Mouse (Mus musculus) MEL (cell line): ENCODE measurements around the gene Ifngr2. TPM values are rescaled to one million over a fixed set of nuclear protein-coding genes. Genes with fewer than 3 reads are reported as not detected.
A peak's percentile ranks its signal among the peaks of the same experiment; 100 is the strongest.

ENCODE experiments used
- DNase-seq: peaks from one replicate; pipeline ENCODE4 v3.0.0; 2011; ENCODE audit warnings: low read depth, low spot score
- H3K27ac ChIP-seq: 2 replicates; pipeline ENCODE4 v1.5.1; 2012; ENCODE audit warnings: low read depth, mild to moderate bottlenecking, control low read depth, low read length, moderate library complexity; ENCODE audit not compliant: control insufficient read depth
- H3K27me3 ChIP-seq, 2 experiments: fragments of 150-350 bp in 1 of 2; sonication (generic) in 1 of 2; 2 replicates each; pipeline ENCODE4 v1.6.1; 2012; ENCODE audit warnings: low read length in 2 of 2, mild to moderate bottlenecking in 2 of 2, improper control_type of control experiment in 1 of 2, moderate library complexity in 1 of 2; ENCODE audit not compliant: insufficient read depth in 2 of 2, control insufficient read depth in 1 of 2
- H3K36me3 ChIP-seq, 2 experiments: 2 replicates each; pipeline ENCODE4 v1.6.1; 2012 to 2014; ENCODE audit warnings: low read length in 2 of 2, improper control_type of control experiment in 1 of 2, inconsistent platforms in 1 of 2, mild to moderate bottlenecking in 1 of 2; ENCODE audit not compliant: insufficient read depth in 2 of 2, control insufficient read depth in 1 of 2
- H3K4me1 ChIP-seq, 2 experiments: fragments of 150-350 bp in 1 of 2; sonication (generic) in 1 of 2; 2 replicates each; pipeline ENCODE4 v1.6.1; 2012; ENCODE audit warnings: low read length in 2 of 2, improper control_type of control experiment in 1 of 2, mild to moderate bottlenecking in 1 of 2; ENCODE audit not compliant: insufficient read depth in 2 of 2, control insufficient read depth in 1 of 2
- H3K4me3 ChIP-seq, 2 experiments: fragments of 150-350 bp in 1 of 2; sonication (generic) in 1 of 2; 2 replicates each; pipeline ENCODE4 v1.5.1; 2012; ENCODE audit warnings: low read depth in 2 of 2, low read length in 2 of 2, mild to moderate bottlenecking in 2 of 2, moderate library complexity in 2 of 2, control low read depth in 1 of 2, improper control_type of control experiment in 1 of 2; ENCODE audit not compliant: control insufficient read depth in 1 of 2, insufficient read depth in 1 of 2
- H3K79me2 ChIP-seq: 2 replicates; pipeline ENCODE4 v1.6.1; 2012; ENCODE audit warnings: mild to moderate bottlenecking, low read length, moderate library complexity; ENCODE audit not compliant: control insufficient read depth, poor library complexity, insufficient read depth
- H3K9ac ChIP-seq: 2 replicates; pipeline ENCODE4 v1.6.1; 2012; ENCODE audit warnings: low read depth, mild to moderate bottlenecking, control low read depth, low read length, moderate library complexity; ENCODE audit not compliant: control insufficient read depth, poor library complexity, severe bottlenecking
- H3K9me3 ChIP-seq: fragments of 150-350 bp; sonication (generic); replicated peaks from 2 replicates; pipeline ENCODE4 v1.6.1; 2012; ENCODE audit warnings: mild to moderate bottlenecking, low read length, improper control_type of control experiment, moderate library complexity; ENCODE audit not compliant: insufficient read depth
- CHD1 ChIP-seq: IDR thresholded peaks from 2 replicates; pipeline ENCODE4 v1.6.1; 2012; ENCODE audit warnings: low read depth, mild to moderate bottlenecking, inconsistent platforms, low read length, improper control_type of control experiment
- CHD2 ChIP-seq: IDR thresholded peaks from 2 replicates; pipeline ENCODE4 v1.6.1; 2011; ENCODE audit warnings: low read length, improper control_type of control experiment
- EP300 ChIP-seq, 2 experiments: IDR thresholded peaks; 2 replicates each; pipeline ENCODE4 v1.6.1; 2011; ENCODE audit warnings: improper control_type of control experiment in 2 of 2, low read length in 2 of 2, low read depth in 1 of 2, mild to moderate bottlenecking in 1 of 2
- ETS1 ChIP-seq: IDR thresholded peaks from 2 replicates; pipeline ENCODE4 v1.6.1; 2012; ENCODE audit warnings: low read depth, mild to moderate bottlenecking, inconsistent platforms, low read length, improper control_type of control experiment, moderate library complexity
- GABPA ChIP-seq: IDR thresholded peaks from 2 replicates; pipeline ENCODE4 v1.6.1; 2012; ENCODE audit warnings: low read depth, mild to moderate bottlenecking, inconsistent platforms, low read length, improper control_type of control experiment, moderate library complexity
- KAT2A ChIP-seq: conservative IDR thresholded peaks from 2 replicates; pipeline ENCODE4 v1.6.1; 2012; ENCODE audit warnings: low read depth, low read length, improper control_type of control experiment, inconsistent platforms
- MAFK ChIP-seq: IDR thresholded peaks from 2 replicates; pipeline ENCODE4 v1.6.1; 2011; ENCODE audit warnings: low read depth, mild to moderate bottlenecking, low read length, improper control_type of control experiment, borderline replicate concordance
- MAZ ChIP-seq: IDR thresholded peaks from 2 replicates; pipeline ENCODE4 v1.6.1; 2012; ENCODE audit warnings: low read depth, mild to moderate bottlenecking, inconsistent platforms, low read length, improper control_type of control experiment
- MEF2A ChIP-seq: IDR thresholded peaks from 2 replicates; pipeline ENCODE4 v1.6.1; 2014; ENCODE audit warnings: low read depth, mild to moderate bottlenecking, inconsistent platforms, low read length, improper control_type of control experiment; ENCODE audit not compliant: poor library complexity, insufficient replicate concordance, severe bottlenecking; ENCODE audit errors: extremely low read depth
- MXI1 ChIP-seq: IDR thresholded peaks from 2 replicates; pipeline ENCODE4 v1.6.1; 2011; ENCODE audit warnings: mild to moderate bottlenecking, low read depth, low read length, improper control_type of control experiment
- NRF1 ChIP-seq: IDR thresholded peaks from 2 replicates; pipeline ENCODE4 v1.6.1; 2014; ENCODE audit warnings: low read depth, mild to moderate bottlenecking, inconsistent platforms, low read length, improper control_type of control experiment, moderate library complexity; ENCODE audit not compliant: poor library complexity, insufficient read depth, severe bottlenecking
- POLR2AphosphoS2 ChIP-seq: IDR thresholded peaks from 2 replicates; pipeline ENCODE4 v1.6.1; 2011; ENCODE audit warnings: low read length, improper control_type of control experiment
- RCOR1 ChIP-seq: IDR thresholded peaks from 2 replicates; pipeline ENCODE4 v1.6.1; 2012; ENCODE audit warnings: low read depth, mild to moderate bottlenecking, inconsistent platforms, low read length, improper control_type of control experiment
- SIN3A ChIP-seq: IDR thresholded peaks from 2 replicates; pipeline ENCODE4 v1.6.1; 2012; ENCODE audit warnings: low read length, improper control_type of control experiment, inconsistent platforms
- SMC3 ChIP-seq: IDR thresholded peaks from 2 replicates; pipeline ENCODE4 v1.6.1; 2011; ENCODE audit warnings: low read depth, low read length, improper control_type of control experiment
- TAL1 ChIP-seq: IDR thresholded peaks from 2 replicates; pipeline ENCODE4 v1.6.1; 2012; ENCODE audit warnings: mild to moderate bottlenecking, inconsistent platforms, low read length, moderate library complexity, mixed read lengths
- TBP ChIP-seq: IDR thresholded peaks from 2 replicates; pipeline ENCODE4 v1.8.0; 2011; ENCODE audit warnings: low read depth, low read length, improper control_type of control experiment
- TCF12 ChIP-seq: IDR thresholded peaks from 2 replicates; pipeline ENCODE4 v1.6.1; 2014; ENCODE audit warnings: low read depth, mild to moderate bottlenecking, inconsistent platforms, low read length, improper control_type of control experiment, moderate library complexity
- UBTF ChIP-seq: IDR thresholded peaks from 2 replicates; pipeline ENCODE4 v1.6.1; 2012; ENCODE audit warnings: low read depth, mild to moderate bottlenecking, inconsistent platforms, low read length, improper control_type of control experiment, moderate library complexity, borderline replicate concordance; ENCODE audit not compliant: insufficient read depth
- USF1 ChIP-seq: IDR thresholded peaks from 2 replicates; pipeline ENCODE4 v1.6.1; 2014; ENCODE audit warnings: low read depth, mild to moderate bottlenecking, inconsistent platforms, low read length, improper control_type of control experiment, moderate library complexity
- ZC3H11A ChIP-seq: IDR thresholded peaks from 2 replicates; pipeline ENCODE4 v1.6.1; 2012; ENCODE audit warnings: low read depth, mild to moderate bottlenecking, inconsistent platforms, low read length, improper control_type of control experiment
- ZKSCAN1 ChIP-seq: IDR thresholded peaks from 2 replicates; pipeline ENCODE4 v1.6.1; 2012; ENCODE audit warnings: low read depth, mild to moderate bottlenecking, inconsistent platforms, low read length, improper control_type of control experiment, moderate library complexity
- ZMIZ1 ChIP-seq: IDR thresholded peaks from 2 replicates; pipeline ENCODE4 v1.6.1; 2012; ENCODE audit warnings: low read depth, mild to moderate bottlenecking, inconsistent platforms, low read length, improper control_type of control experiment, moderate library complexity
- ZNF384 ChIP-seq: IDR thresholded peaks from 2 replicates; pipeline ENCODE4 v1.6.1; 2012; ENCODE audit warnings: low read depth, mild to moderate bottlenecking, inconsistent platforms, low read length, improper control_type of control experiment
- polyA plus RNA-seq, 2 experiments: library from polyadenylated mRNA; stranded (reverse) in 1 of 2; unstranded in 1 of 2; fragments of >175 nt in 1 of 2; fragments of >200 nt in 1 of 2; gene quantifications; 2 replicates each; pipeline versions ENCODE4 v1.2.1 to v1.2.4; 2012; ENCODE audit warnings: low replicate concordance in 2 of 2, low read depth in 1 of 2; ENCODE audit not compliant: insufficient read length in 2 of 2, insufficient read depth in 1 of 2, missing spikeins in 1 of 2
- total RNA-seq: library from RNA; depleted of rRNA; stranded (reverse); fragments of 300-350 nt; gene quantifications from 2 replicates; pipeline ENCODE4 v1.2.3, GENCODE M21; 2012

The Ifngr2 gene
- total and polyA plus RNA-seq, 3 experiments, result 2.8 to 11.0 TPM; not detected in 1

DNA sequence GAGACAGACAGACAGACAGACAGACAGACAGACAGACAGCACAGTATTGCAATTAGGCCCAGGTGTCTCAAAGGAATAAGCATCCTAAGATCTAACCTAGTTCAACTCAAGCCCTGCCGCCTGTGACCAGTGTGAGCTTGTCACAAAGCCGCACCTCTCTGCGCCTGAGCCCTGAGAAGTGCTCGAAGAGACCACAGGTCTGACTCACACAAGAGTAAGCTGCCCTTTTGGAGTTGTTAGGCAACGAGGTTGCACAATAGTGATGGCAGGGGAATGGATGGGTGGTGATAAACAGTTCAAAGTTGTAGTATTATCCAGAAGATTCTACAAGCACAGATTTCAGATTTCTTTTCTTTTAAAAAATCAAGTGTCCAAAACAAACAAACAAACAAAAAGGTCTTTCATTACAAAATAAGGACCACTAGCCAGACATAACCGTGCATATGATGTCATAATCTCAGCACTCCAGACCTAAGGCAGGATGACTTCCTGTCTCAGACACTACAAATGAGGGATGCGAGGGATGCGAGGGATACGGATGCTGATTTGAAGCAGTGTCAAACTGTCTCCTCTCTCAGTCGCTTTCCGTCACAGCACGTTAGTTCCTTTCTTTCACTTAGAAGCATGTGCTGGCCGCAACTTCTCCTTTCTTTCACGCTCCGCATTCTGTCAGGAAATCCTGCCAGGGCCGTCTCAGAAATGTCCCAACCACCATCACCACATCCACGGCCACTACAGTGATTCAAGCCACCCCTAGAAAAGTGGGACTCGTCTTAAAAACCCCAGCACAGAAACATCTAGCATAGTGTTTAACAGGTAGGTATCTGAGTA, 24.2 kb upstream of the Ifngr2 start (continued):
- TF ChIP-seq POLR2AphosphoS2 (no peak), NRF1 (no peak), EP300 (IDR thresholded peaks at IDR 0.05; ENCODE audit: low read depth in 1 of 2, low read length in 2 of 2) (peak in 1 of 2 experiments; percentile 49; a peak in 1 of 4 replicates), MEF2A (no peak), MXI1 (peak; percentile 91), UBTF (no peak), ETS1 (peak; percentile 39; the same call in 1 of the 2 replicates), TCF12 (no peak), GABPA (no peak)
- TF ChIP-seq, all 39 proteins: peak for 8

DNA sequence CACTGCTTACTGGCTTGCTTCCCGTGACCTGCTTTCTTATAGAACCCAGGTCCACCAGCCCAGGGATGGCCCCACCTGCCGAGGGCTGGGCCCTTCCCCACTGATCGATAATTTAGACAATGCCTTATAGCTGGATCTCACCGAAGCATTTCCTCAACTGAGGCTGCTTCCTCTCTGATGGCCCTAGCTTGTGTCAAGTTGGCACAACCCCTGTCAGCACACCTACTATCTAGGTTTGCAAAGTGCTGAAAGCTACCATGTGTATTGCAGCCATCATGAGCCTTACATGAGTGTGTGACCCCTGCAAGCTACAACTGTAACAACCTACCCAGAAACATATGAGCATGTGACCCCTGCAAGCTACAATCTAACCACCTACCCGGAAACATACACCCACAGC, 22.7 kb upstream of the Ifngr2 start:
- H3K9ac ChIP-seq, result no peak overlapping the region
- DNase-seq, result no peak
- H3K27ac ChIP-seq, result no peak overlapping the region
- peaks cover 0 to 8% of the 10 kb centered on the region in 2 experiments; a peak in 2 of 4 replicates for H3K36me3 ChIP-seq
- H3K9me3 ChIP-seq, result no peaks in the 10 kb centered on the region
- TF ChIP-seq USF1, result no peak
- no peak for TF ChIP-seq ZNF384
- no peak for TF ChIP-seq UBTF
- TF ChIP-seq SMC3, result no peak
- TF ChIP-seq ETS1, result no peak
- TF ChIP-seq RCOR1, result no peak
- TF ChIP-seq EP300 (IDR thresholded peaks at IDR 0.05; ENCODE audit: low read depth in 1 of 2, low read length in 2 of 2), result no peak
- no peak for TF ChIP-seq TAL1
- no peaks in the 10 kb centered on the region for H3K79me2 ChIP-seq
- H3K4me1 ChIP-seq, result peaks cover 0 to 16% of the 10 kb centered on the region in 2 experiments; a peak in 2 of 4 replicates
- H3K27me3 ChIP-seq, result no peaks in the 10 kb centered on the region
- no peak overlapping the region for H3K4me3 ChIP-seq

DNA sequence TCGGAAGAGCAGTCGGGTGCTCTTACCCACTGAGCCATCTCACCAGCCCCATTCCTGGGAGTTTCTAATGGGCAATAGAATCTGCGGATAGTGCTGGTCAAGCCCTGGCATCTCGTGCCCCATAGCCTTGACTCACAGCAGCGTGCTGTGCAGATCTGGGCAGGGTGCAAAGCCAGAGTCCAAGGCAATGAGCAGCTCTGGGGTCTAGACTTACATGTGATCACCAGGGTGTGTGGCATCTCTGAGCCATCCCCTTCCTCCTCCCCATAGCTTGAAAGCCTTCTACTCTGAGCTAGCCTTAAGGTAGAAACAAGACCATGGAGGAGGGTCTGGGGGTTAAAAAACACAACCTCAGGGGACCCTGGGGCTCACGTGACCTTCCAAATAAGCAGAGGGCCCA, 20.6 kb upstream of the Ifngr2 start:
- no peak overlapping the region for H3K9ac ChIP-seq
- no peaks in the 10 kb centered on the region for H3K9me3 ChIP-seq
- H3K4me1 ChIP-seq, result peaks cover 0 to 16% of the 10 kb centered on the region in 2 experiments; a peak in 2 of 4 replicates
- peaks cover 0 to 8% of the 10 kb centered on the region in 2 experiments; a peak in 2 of 4 replicates for H3K36me3 ChIP-seq
- DNase-seq, result no peak
- H3K4me3 ChIP-seq, result no peak overlapping the region
- H3K27me3 ChIP-seq, result no peaks in the 10 kb centered on the region
- no peaks in the 10 kb centered on the region for H3K79me2 ChIP-seq
- TF ChIP-seq GABPA, result no peak
- TF ChIP-seq RCOR1, result no peak
- TF ChIP-seq MAZ, result no peak
- TF ChIP-seq ZC3H11A, result no peak
- no peak for TF ChIP-seq ZMIZ1
- no peak for TF ChIP-seq NRF1
- TF ChIP-seq ZKSCAN1, result no peak
- TF ChIP-seq CHD2, result no peak
- TF ChIP-seq MAFK, result no peak
- no peak for TF ChIP-seq CHD1
- TF ChIP-seq SIN3A, result no peak
- TF ChIP-seq KAT2A, result no peak
- TF ChIP-seq POLR2AphosphoS2, result no peak
- TF ChIP-seq TBP, result no peak
- H3K27ac ChIP-seq, result no peak overlapping the region
